Mouse (Mus musculus): Measurements from ENCODE around the gene Tmem8b. TPM values are rescaled to one million over a fixed set of nuclear protein-coding genes. Genes with fewer than 3 reads are reported as not detected.

Tmem8b gene
- polyA plus RNA-seq, 1 experiment from 2014 or later: 3.5 TPM

DNA sequence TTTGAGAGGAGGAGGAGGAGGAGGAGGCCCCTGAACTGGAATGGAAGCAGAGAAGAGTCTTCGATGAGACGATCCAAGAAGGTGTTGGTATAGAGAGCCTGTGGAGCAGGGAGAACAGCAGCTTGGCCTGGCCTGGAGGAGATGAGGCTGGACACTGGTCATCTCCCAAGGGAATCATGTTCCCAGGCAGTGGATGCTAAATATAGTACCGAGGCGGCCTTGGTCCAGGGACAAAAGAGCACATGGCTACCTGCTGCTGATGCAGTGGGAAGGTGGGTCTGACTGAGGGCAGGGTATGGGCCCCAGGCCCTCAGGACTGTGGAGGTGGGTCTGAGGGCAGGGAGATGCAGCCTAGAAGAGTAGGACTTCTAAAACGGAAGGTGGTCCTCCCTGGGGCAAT, 64.4 kb downstream of the Tmem8b start:
- no peaks in the 10 kb centered on the region for H3K36me3 ChIP-seq (ENCODE audit: insufficient read depth)
- no peak overlapping the region for H3K27ac ChIP-seq (ENCODE audit: low read depth)
- no peak overlapping the region for H3K9ac ChIP-seq
- H3K4me1 ChIP-seq (ENCODE audit: insufficient read depth): peaks cover 23% of the 10 kb centered on the region
- WGBS: 79% methylated on average over 5 of the region's 5 CpGs
- no peak overlapping the region for H3K4me3 ChIP-seq (ENCODE audit: low read depth, low read length)
- H3K27me3 ChIP-seq (ENCODE audit: insufficient read depth, low read length): no peaks in the 10 kb centered on the region
- H3K9me3 ChIP-seq (ENCODE audit: low read depth, low read length): no peaks in the 10 kb centered on the region
- TF ChIP-seq CTCF (IDR thresholded peaks at IDR 0.05; ENCODE audit: low read depth): no peak
- no peak for ATAC-seq (ENCODE audit: insufficient read depth)
- H3K4me2 ChIP-seq: no peak overlapping the region
- DNase-seq: no peak

DNA sequence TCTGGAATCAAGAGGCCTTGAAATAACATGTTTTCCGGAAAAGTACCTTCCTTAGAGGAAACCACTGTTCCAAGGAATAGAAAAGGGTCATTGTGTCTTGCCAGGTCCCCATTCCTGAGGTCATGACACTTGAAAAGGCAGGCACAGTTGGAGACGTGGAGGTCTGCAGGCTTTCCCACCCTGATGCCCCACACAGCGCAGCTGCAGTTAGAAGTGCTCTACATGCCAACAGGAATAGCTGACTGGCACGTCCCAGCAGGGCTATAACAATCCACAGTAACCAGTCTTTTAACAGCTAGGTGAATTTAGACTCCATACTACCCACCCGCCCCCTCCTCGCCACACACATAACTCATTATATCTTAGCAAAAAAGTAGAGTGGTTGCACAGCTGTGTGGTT, 68.4 kb downstream of the Tmem8b start:
- no peaks in the 10 kb centered on the region for H3K36me3 ChIP-seq (ENCODE audit: insufficient read depth)
- 57% methylated on average over 6 of the region's 6 CpGs for WGBS
- H3K4me1 ChIP-seq (ENCODE audit: insufficient read depth): no peaks in the 10 kb centered on the region
- H3K27me3 ChIP-seq (ENCODE audit: insufficient read depth, low read length): no peaks in the 10 kb centered on the region
- H3K4me3 ChIP-seq (ENCODE audit: low read depth, low read length): no peak overlapping the region
- H3K27ac ChIP-seq (ENCODE audit: low read depth): no peak overlapping the region
- no peak overlapping the region for H3K9ac ChIP-seq
- no peak for DNase-seq
- H3K4me2 ChIP-seq: no peak overlapping the region
- ATAC-seq (ENCODE audit: insufficient read depth): no peak
- TF ChIP-seq CTCF (IDR thresholded peaks at IDR 0.05; ENCODE audit: low read depth): no peak
- H3K9me3 ChIP-seq (ENCODE audit: low read depth, low read length): no peaks in the 10 kb centered on the region

DNA sequence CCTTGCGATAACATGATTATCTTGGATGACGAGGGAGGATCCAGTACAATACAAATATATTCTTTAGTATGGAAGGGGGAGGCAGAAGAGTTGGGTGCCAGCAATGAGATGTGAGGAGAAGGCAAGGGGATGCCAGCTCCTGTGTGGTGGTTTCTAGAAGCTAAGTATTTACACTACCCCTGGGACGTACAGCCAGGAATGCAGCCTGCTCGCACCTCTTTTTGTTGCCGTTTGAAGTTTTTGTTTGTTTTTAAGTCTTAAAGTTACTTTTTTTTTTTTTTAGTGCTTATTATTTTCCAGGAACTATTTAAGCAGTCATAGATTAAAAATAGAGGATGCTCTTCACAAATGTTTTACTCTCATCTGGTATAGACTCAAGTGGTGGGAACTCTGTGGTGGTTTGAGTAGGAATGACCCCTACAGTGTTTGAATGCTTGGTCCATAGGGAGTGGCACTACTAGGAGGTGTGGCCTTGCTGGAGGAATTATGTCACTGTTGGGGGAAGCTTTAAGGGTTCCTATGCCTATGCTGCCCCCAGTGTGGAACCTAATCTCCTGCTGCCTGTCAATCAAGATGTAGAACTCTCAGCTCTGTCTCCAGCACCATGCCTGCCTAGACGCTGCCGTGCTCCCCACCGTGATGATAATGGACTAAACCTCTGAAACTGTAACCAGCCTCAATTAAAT, 70.4 kb downstream of the Tmem8b start:
- H3K36me3 ChIP-seq (ENCODE audit: insufficient read depth): no peaks in the 10 kb centered on the region
- no peak for ATAC-seq (ENCODE audit: insufficient read depth)
- no peaks in the 10 kb centered on the region for H3K9me3 ChIP-seq (ENCODE audit: low read depth, low read length)
- H3K27me3 ChIP-seq (ENCODE audit: insufficient read depth, low read length): no peaks in the 10 kb centered on the region
- H3K9ac ChIP-seq: no peak overlapping the region
- TF ChIP-seq CTCF (IDR thresholded peaks at IDR 0.05; ENCODE audit: low read depth): no peak
- H3K4me1 ChIP-seq (ENCODE audit: insufficient read depth): no peaks in the 10 kb centered on the region
- no peak overlapping the region for H3K4me2 ChIP-seq
- no peak overlapping the region for H3K27ac ChIP-seq (ENCODE audit: low read depth)
- H3K4me3 ChIP-seq (ENCODE audit: low read depth, low read length): no peak overlapping the region
- no peak for DNase-seq
- WGBS: 51% methylated on average over 8 of the region's 8 CpGs

DNA sequence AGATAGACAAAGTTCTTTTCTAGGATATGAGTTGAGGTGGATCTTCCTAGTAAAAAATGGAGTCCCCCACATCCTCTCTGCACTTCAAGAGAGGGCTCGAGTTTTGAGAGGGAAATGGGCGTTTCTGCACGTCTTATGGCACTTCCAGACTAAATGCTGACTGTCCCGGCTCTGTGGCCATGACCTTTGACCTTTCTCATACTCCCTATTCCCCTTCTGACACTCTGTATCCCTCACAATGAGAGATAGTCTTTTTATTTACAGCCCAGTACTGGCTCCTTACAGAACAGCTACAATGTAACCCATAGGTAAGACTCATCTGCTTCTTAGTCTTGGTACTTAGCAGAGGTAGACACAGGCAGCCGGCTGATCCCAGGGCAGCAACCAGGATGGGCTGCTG, 72.8 kb downstream of the Tmem8b start:
- TF ChIP-seq CTCF (IDR thresholded peaks at IDR 0.05; ENCODE audit: low read depth): no peak
- no peak for ATAC-seq (ENCODE audit: insufficient read depth)
- no peaks in the 10 kb centered on the region for H3K27me3 ChIP-seq (ENCODE audit: insufficient read depth, low read length)
- no peak overlapping the region for H3K4me3 ChIP-seq (ENCODE audit: low read depth, low read length)
- DNase-seq: no peak
- H3K9me3 ChIP-seq (ENCODE audit: low read depth, low read length): no peaks in the 10 kb centered on the region
- no peak overlapping the region for H3K27ac ChIP-seq (ENCODE audit: low read depth)
- 50% methylated on average over 5 of the region's 5 CpGs for whole genome bisulfite sequencing
- no peak overlapping the region for H3K9ac ChIP-seq
- H3K36me3 ChIP-seq (ENCODE audit: insufficient read depth): no peaks in the 10 kb centered on the region
- H3K4me2 ChIP-seq: no peak overlapping the region
- no peaks in the 10 kb centered on the region for H3K4me1 ChIP-seq (ENCODE audit: insufficient read depth)

Small RNA genes lying within 50 kb of the gene (microRNA-seq; reads per million reads assigned to microRNA genes)
- gene Gm25262 (ENCODE audit: borderline number of aligned reads): not detected

Other genes starting within 250 kb of the Tmem8b start
- gene Fam166b, start 239.8 kb upstream of the Tmem8b start, polyA plus RNA-seq (2014; fragmentation: Nextera tagmentation; extraction: Ambion mirVana): 0.32 and 0.34 TPM in 2 replicates
- gene Tesk1, start 227.0 kb upstream of the Tmem8b start, polyA plus RNA-seq (2014; fragmentation: Nextera tagmentation; extraction: Ambion mirVana): 12.6 and 15.9 TPM in 2 replicates
- 3.2 TPM in 2 replicates for gene Cd72, start 214.3 kb upstream of the Tmem8b start, polyA plus RNA-seq (2014; fragmentation: Nextera tagmentation; extraction: Ambion mirVana)
- gene Sit1, start 185.2 kb upstream of the Tmem8b start, polyA plus RNA-seq (2014; fragmentation: Nextera tagmentation; extraction: Ambion mirVana): not detected in 2 replicates
- gene Ccdc107, start 176.1 kb upstream of the Tmem8b start, polyA plus RNA-seq (2014; fragmentation: Nextera tagmentation; extraction: Ambion mirVana): 61.4 and 70.8 TPM in 2 replicates
- gene Arhgef39, start 169.3 kb upstream of the Tmem8b start, polyA plus RNA-seq (2014; fragmentation: Nextera tagmentation; extraction: Ambion mirVana): 42.5 and 51.8 TPM in 2 replicates
- 3.7 and 4.5 TPM in 2 replicates for gene Car9, start 162.0 kb upstream of the Tmem8b start, polyA plus RNA-seq (2014; fragmentation: Nextera tagmentation; extraction: Ambion mirVana)
- 185 and 194 TPM in 2 replicates for gene Tpm2, start 145.2 kb upstream of the Tmem8b start, polyA plus RNA-seq (2014; fragmentation: Nextera tagmentation; extraction: Ambion mirVana)
- 47.2 and 52.8 TPM in 2 replicates for gene Creb3, start 106.6 kb upstream of the Tmem8b start, polyA plus RNA-seq (2014; fragmentation: Nextera tagmentation; extraction: Ambion mirVana)
- 84.9 and 93.8 TPM in 2 replicates for gene Tln1, start 106.3 kb upstream of the Tmem8b start, polyA plus RNA-seq (2014; fragmentation: Nextera tagmentation; extraction: Ambion mirVana)
- gene Rgp1, start 90.3 kb upstream of the Tmem8b start, polyA plus RNA-seq (2014; fragmentation: Nextera tagmentation; extraction: Ambion mirVana): 28.2 and 31.9 TPM in 2 replicates
- gene Gba2, start 90.1 kb upstream of the Tmem8b start, polyA plus RNA-seq (2014; fragmentation: Nextera tagmentation; extraction: Ambion mirVana): 18.6 and 19.3 TPM in 2 replicates
- not detected in 2 replicates for gene Msmp, start 84.5 kb upstream of the Tmem8b start, polyA plus RNA-seq (2014; fragmentation: Nextera tagmentation; extraction: Ambion mirVana)
- 11.2 and 13.7 TPM in 2 replicates for gene Npr2, start 37.0 kb upstream of the Tmem8b start, polyA plus RNA-seq (2014; fragmentation: Nextera tagmentation; extraction: Ambion mirVana)
- 0.68 and 1.6 TPM in 2 replicates for gene Spag8, start 15.4 kb upstream of the Tmem8b start, polyA plus RNA-seq (2014; fragmentation: Nextera tagmentation; extraction: Ambion mirVana)
- gene Hint2, start 12.5 kb upstream of the Tmem8b start, polyA plus RNA-seq (2014; fragmentation: Nextera tagmentation; extraction: Ambion mirVana): 84.0 and 97.7 TPM in 2 replicates
- 3.2 and 3.4 TPM in 2 replicates for gene Fam221b, start 174 bp downstream of the Tmem8b start, polyA plus RNA-seq (2014; fragmentation: Nextera tagmentation; extraction: Ambion mirVana)
- not detected in 2 replicates for gene Olfr70, start 31.8 kb downstream of the Tmem8b start, polyA plus RNA-seq (2014; fragmentation: Nextera tagmentation; extraction: Ambion mirVana)
- gene Olfr71, start 41.3 kb downstream of the Tmem8b start, polyA plus RNA-seq (2014; fragmentation: Nextera tagmentation; extraction: Ambion mirVana): not detected in 2 replicates
- 0.58 and 0.93 TPM in 2 replicates for gene Hrct1, start 58.2 kb downstream of the Tmem8b start, polyA plus RNA-seq (2014; fragmentation: Nextera tagmentation; extraction: Ambion mirVana)
- 0.28 and 0.38 TPM in 2 replicates for gene Spaar, start 61.1 kb downstream of the Tmem8b start, polyA plus RNA-seq (2014; fragmentation: Nextera tagmentation; extraction: Ambion mirVana)
- not detected in 2 replicates for gene Olfr159, start 102.0 kb downstream of the Tmem8b start, polyA plus RNA-seq (2014; fragmentation: Nextera tagmentation; extraction: Ambion mirVana)
- not detected in 2 replicates for gene Olfr156, start 154.9 kb downstream of the Tmem8b start, polyA plus RNA-seq (2014; fragmentation: Nextera tagmentation; extraction: Ambion mirVana)
- gene Olfr157, start 171.2 kb downstream of the Tmem8b start, polyA plus RNA-seq (2014; fragmentation: Nextera tagmentation; extraction: Ambion mirVana): not detected in 2 replicates
- gene Olfr155, start 182.6 kb downstream of the Tmem8b start, polyA plus RNA-seq (2014; fragmentation: Nextera tagmentation; extraction: Ambion mirVana): not detected in 2 replicates
- gene Reck, start 206.6 kb downstream of the Tmem8b start, polyA plus RNA-seq (2014; fragmentation: Nextera tagmentation; extraction: Ambion mirVana): 27.9 and 29.5 TPM in 2 replicates

Data from lung, embryonic 14.5 days (tissue).